Mouse (Mus musculus): ENCODE measurements around the gene Grik5.
A peak's percentile ranks its signal among the peaks of the same experiment; 100 is the strongest.

Gene Grik5

GRCm38 (mm10) chr7:24978781-24979180, 93.4 kb downstream of the Grik5 start:
- no peak for DNase-seq

- DNase-seq, result peak; percentile 36
Measured at GRCm38 (mm10) chr7:24974893-24975595, 97.1 kb downstream of the Grik5 start.

GRCm38 (mm10) chr7:24973902-24974301, 98.2 kb downstream of the Grik5 start:
- no peak for DNase-seq

GRCm38 (mm10) chr7:24973208-24973607, 98.9 kb downstream of the Grik5 start:
- DNase-seq, result no peak

GRCm38 (mm10) chr7:24971972-24972893, 99.9 kb downstream of the Grik5 start, which contains the start of gene Rabac1:
Rabac1 (minus strand) TSS chr7:24972754.
- peak; percentile 91 for DNase-seq

GRCm38 (mm10) chr7:24971261-24971971, 100.7 kb downstream of the Grik5 start:
- DNase-seq, result peak; percentile 46

- no peak for DNase-seq
Measured at GRCm38 (mm10) chr7:24970341-24970740, 101.8 kb downstream of the Grik5 start.

GRCm38 (mm10) chr7:24969805-24970204, 102.3 kb downstream of the Grik5 start:
- DNase-seq, result no peak

- DNase-seq, result no peak
Measured at GRCm38 (mm10) chr7:24968463-24968862, 103.7 kb downstream of the Grik5 start.

- no peak for DNase-seq
Measured at GRCm38 (mm10) chr7:24967966-24968365, 104.2 kb downstream of the Grik5 start.

- DNase-seq, result peak; percentile 87
Measured at GRCm38 (mm10) chr7:24964897-24965535, 107.1 kb downstream of the Grik5 start.

- no peak for DNase-seq
Measured at GRCm38 (mm10) chr7:24964288-24964687, 107.9 kb downstream of the Grik5 start.
